Mouse (Mus musculus): ENCODE results near the gene Shtn1.
A peak's percentile ranks its signal among the peaks of the same experiment; 100 is the strongest.

The Shtn1 gene

DNA sequence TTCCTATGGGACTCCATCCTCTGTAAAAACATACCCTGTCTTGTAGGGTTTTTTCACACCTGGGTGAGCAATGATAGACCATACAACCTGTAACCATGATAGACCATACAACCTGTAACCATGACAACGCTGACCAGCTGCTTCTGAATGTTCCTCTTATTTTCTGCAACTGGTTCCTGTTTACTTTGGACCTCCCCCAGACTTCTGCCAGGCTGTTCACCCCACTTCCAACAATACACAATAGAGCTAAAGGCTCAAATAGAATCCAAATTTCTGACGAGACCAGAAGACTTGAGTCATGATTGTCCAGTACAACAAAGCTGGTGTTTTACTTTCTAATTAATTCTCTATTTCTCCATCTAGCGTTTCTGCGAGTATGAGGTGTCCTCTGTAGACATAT, 23.8 kb downstream of the Shtn1 start:
- DNase-seq (ENCODE audit: extremely low spot score), result no peak

DNA sequence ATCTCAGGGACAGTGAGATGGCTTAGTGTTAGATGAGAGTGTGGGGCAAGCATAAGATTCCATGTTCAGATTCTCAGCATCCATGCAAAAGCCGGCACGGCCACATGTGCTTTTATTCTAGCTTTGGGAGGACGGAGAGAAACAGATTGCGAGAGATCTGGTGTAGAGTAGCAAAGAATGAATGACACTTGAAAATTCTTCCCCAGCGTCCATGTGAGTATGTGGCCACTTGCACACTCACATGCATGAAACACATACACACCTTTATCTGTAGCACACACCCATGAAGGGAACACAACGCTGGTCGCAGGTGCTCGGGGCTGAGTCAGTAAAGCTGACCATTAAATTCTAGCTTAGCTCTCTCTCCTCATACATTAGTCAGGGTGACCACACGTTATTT, 24.3 kb downstream of the Shtn1 start:
- DNase-seq (ENCODE audit: extremely low spot score), result no peak

- DNase-seq (ENCODE audit: extremely low spot score), result no peak
These were observed 27.0 kb downstream of the Shtn1 start for GRCm38 (mm10) chr19:59048852-59049251.

DNA sequence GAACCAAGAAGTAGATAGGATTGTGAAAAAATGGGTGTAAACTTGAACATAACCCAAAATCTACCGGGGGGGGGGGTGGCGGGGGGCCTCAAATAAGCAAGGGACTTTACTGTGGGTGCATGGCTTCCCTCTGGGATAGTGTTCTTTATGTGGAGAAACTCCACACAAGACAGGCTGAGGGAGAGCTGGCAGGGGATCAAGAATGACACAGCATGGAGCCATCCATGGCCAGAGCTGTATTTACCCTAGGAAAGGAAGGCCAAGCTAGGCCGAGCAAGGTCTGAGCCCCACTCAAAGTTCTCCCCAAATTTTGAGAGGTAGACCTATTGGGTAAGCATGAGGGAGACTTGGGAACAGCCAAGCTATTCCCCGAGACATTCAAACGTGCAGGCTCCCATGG, 28.4 kb downstream of the Shtn1 start:
- DNase-seq (ENCODE audit: extremely low spot score), result no peak

DNA sequence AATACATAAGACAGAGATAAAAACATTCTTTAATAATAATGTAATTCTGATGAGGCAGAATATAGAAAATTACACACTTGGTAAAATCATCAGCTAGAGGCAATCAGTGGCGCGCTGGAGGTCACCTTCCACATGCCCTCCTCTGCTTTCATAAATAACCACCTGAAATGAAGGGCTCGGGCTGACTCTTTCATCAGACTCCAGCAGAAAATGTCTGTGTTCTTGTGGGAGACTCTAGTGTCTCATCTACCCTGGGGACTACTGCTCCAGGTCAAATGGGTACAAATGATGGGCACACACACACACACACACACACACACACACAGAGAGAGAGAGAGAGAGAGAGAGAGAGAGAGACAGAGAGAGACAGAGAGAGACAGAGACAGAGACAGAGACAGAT, 34.8 kb downstream of the Shtn1 start:
- DNase-seq (ENCODE audit: extremely low spot score), result no peak

DNA sequence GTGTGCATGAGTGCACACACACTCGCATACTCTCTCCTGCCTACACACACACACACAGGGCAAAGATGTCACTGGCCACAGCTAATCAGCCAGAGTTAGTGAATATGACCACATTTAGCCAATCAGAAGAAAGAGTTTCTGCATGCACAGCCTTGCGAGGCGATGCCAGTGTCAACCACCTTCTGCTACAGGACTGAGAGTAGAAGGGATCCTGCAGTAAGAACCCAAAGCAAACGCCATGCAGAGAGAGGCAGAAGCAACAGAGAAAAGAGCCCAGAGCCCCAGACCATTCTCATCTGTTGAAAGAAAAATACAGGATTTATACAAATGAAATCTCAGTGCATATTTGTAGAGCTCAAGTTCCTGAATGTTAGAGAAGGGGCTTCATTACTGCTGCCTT, 37.1 kb downstream of the Shtn1 start:
- no peak for DNase-seq (ENCODE audit: extremely low spot score)

DNA sequence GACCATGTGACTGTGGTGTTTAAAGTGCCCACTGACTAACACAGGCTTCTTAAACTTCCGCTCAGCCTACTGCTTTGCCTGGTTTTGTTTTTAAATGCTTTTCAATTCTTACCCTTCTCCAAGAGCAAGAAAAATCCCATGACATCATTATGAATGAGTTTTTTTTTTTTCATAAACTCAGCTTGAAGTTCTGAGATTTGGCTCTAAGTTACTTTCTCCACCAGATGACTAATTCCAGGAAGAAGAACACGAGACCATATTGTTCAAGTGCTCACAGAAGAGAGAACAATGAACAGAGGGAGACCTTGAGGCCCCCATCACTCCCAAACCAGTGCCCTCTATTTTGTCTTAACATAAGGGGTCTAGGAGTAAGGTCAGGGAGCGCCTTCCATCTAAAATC, 39.1 kb downstream of the Shtn1 start:
- no peak for DNase-seq (ENCODE audit: extremely low spot score)

GRCm38 (mm10) chr19:59033241-59033640, 42.7 kb downstream of the Shtn1 start:
- no peak for DNase-seq (ENCODE audit: extremely low spot score)

DNA sequence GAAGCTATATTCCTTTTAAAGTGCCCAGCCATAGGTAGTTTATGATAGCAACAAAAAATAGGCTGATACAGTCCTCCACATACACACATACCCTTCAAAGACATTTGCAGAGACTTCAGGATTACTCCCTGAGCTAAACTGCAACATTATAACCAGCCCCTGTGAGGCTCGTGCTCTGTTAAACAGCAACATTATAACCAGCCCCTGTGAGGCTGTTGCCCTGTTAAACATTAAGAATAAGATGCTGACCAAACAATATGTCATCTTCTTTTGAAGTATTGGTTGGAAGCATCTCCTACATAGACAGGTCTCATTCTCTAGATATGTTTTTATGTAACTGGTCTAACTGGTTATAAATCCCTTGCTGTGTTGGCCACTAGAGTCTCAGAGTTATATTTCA, 45.7 kb downstream of the Shtn1 start:
- no peak for DNase-seq (ENCODE audit: extremely low spot score)

- DNase-seq (ENCODE audit: extremely low spot score), result no peak
These were observed 46.9 kb downstream of the Shtn1 start for GRCm38 (mm10) chr19:59029011-59029410.

GRCm38 (mm10) chr19:59028130-59028529, 47.8 kb downstream of the Shtn1 start:
- DNase-seq (ENCODE audit: extremely low spot score), result no peak

DNA sequence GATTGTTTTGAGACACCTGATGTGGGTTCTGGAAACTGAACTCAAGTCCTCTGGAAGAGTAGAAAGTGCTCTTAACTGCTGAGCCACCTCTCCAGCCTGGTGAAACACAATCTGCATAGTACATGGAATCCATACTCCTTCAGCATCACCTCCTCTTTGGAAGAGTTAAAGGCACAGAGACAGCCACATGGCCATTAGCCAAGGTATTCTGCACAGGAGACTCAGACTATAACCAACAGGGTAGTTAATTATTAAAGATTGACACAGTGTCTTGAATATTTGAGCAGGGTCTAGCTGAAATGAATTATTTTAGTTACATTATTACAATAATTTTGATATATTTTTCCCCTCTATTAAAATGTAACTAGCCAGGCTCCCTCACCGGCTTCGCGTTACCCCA, 52.0 kb downstream of the Shtn1 start:
- no peak for DNase-seq (ENCODE audit: extremely low spot score)

DNA sequence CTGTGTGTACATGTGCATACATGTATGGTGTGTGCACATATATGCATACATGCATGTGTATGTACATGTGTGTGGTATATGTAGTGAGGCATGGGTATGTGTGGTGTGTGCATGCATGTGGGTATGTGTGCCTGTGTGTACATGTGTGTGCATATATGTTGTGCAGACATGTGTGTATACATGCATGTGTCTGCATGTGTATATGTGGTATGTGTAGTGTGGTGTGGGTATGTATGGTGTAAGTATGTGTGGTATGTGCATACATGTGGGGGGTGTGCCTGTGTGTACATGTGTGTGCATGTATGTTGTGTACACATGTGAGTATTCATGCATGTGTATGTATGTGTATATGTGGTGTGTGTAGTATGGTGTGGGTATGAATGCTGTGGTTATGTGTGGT, 54.3 kb downstream of the Shtn1 start:
- DNase-seq (ENCODE audit: extremely low spot score), result no peak

- no peak for DNase-seq (ENCODE audit: extremely low spot score)
These were observed 65.1 kb downstream of the Shtn1 start for GRCm38 (mm10) chr19:59010802-59011201.

GRCm38 (mm10) chr19:59006577-59007340, 69.1 kb downstream of the Shtn1 start:
- no peak for DNase-seq (ENCODE audit: extremely low spot score)

DNA sequence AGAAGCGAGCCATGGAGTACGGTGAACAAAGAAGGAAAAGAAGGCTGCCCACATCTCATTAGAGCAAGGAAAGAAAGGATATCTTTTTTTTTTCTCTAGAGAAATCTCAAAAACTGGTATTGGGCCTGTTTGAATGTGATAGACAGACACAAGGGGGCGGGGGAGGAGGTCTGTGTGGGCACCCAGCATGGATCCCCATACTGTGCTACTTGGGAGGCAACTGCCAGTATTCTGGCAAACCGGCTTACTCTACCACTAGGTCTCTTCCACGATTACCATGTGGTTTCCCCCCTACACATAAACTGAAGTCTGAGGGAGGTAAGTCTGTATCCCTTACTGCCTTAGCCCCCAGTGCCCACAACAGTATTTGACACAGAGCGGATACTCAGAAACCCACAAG, 73.1 kb downstream of the Shtn1 start:
- no peak for DNase-seq (ENCODE audit: extremely low spot score)

- DNase-seq (ENCODE audit: extremely low spot score), result peak; percentile 27
These were observed 94.3 kb downstream of the Shtn1 start for GRCm38 (mm10) chr19:58981571-58981970.

DNA sequence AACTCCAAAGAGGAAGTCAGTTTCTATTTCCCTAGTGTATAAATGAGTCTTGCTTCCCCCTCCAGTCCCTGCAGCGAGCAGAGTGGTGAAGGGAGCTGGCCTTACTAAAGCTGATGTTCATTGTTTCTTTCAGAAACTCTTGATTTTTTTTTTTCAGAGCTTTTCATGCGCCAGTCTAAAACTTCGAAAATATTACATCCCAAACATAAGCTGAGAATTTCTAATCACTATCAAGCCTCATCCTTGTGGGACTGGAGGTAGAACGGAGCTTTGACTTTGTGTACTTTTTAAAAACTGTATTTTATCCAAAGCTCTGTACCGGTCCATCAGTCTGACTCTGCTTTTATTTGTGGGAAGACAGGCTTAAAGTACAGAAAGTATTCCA, 95.9 kb downstream of the Shtn1 start:
- no peak for DNase-seq (ENCODE audit: extremely low spot score)

GRCm38 (mm10) chr19:58979436-58980055, 96.4 kb downstream of the Shtn1 start:
- no peak for DNase-seq (ENCODE audit: extremely low spot score)

DNA sequence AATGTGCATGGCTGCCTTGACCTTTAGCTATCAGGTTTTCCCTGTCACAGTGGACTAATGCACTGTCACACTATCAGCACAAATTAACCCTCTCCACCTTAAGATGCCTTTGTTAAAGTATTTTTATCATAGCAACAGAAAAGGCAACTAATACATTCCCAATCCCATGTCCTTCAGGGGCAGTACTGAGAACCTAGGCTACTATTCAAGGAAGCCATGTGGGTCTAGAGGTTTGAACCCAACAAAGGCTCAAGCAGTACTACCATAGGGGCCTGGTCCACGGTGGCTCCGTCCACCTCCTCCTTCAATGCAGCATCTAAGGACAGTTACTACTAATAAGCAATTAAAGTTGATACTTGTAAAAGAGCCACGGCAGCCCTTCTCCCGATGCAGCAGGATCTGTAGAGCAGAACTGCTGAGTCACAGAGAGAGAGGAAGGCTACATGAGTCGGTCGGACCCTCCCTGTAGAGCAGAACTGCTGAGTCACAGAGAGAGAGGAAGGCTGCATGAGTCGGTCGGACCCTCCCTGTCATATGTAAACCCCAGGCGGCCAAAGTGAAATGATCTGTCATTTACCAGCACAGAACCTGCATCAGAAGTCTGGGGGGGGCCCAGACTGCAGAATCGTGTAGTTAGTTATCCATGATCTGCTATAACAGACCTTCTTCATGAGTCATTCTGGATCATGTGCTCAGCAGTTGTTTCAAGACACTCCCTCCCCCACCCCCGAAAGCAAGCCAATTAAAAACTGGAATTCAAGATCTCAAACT, 97.3 kb downstream of the Shtn1 start:
- DNase-seq (ENCODE audit: extremely low spot score), result no peak

GRCm38 (mm10) chr19:58975216-58975863, 100.6 kb downstream of the Shtn1 start:
- no peak for DNase-seq (ENCODE audit: extremely low spot score)

- DNase-seq (ENCODE audit: extremely low spot score), result no peak
These were observed 101.8 kb downstream of the Shtn1 start for GRCm38 (mm10) chr19:58974126-58974525.

Measured in embryo, embryonic 9.5 days (tissue).